Mouse (Mus musculus) heart, postnatal 25 days (tissue): ENCODE data around the gene Grid1. TPM values are rescaled to one million over a fixed set of nuclear protein-coding genes. Genes with fewer than 3 reads are reported as not detected.

ENCODE experiments used
- DNase-seq: peaks from one replicate; pipeline ENCODE4 v3.0.0; 2022; ENCODE audit warnings: low spot score
- intact Hi-C: fragments of 180-260 bp; cut with DNase I; formaldehyde crosslinking; loops from one replicate; pipeline ENCODE4 v1.15.1; 2025
- total RNA-seq, 2 experiments: library from RNA; stranded (reverse); gene quantifications; 2 replicates each; pipeline ENCODE4 v1.2.3; 2021

The Grid1 gene
- total RNA-seq, 2 experiments from 2014 or later: not detected

GRCm38 (mm10) chr14:35157069-35157655, 337.3 kb downstream of the Grid1 start:
- intact Hi-C loops: no loop called here
- DNase-seq: no peak

GRCm38 (mm10) chr14:35159296-35159695, 339.4 kb downstream of the Grid1 start:
- intact Hi-C loops: no loop called here
- no peak for DNase-seq

- DNase-seq: no peak
- intact Hi-C loops: no loop called here
Measured at GRCm38 (mm10) chr14:35167451-35167850, 347.5 kb downstream of the Grid1 start.

- intact Hi-C loops: no loop called here
- DNase-seq: no peak
Measured at GRCm38 (mm10) chr14:35173861-35174260, 354.0 kb downstream of the Grid1 start.

- intact Hi-C loops: no loop called here
Measured at GRCm38 (mm10) chr14:35176021-35176420, 356.1 kb downstream of the Grid1 start.

GRCm38 (mm10) chr14:35179076-35179475, 359.2 kb downstream of the Grid1 start:
- intact Hi-C loops: no loop called here
- no peak for DNase-seq

More at GRCm38 (mm10) chr14:35176021-35176420, 356.1 kb downstream of the Grid1 start:
- DNase-seq: no peak

- intact Hi-C loops: no loop called here
- no peak for DNase-seq
Measured at GRCm38 (mm10) chr14:35185399-35185798, 365.5 kb downstream of the Grid1 start.

- intact Hi-C loops: no loop called here
- DNase-seq: no peak
Measured at GRCm38 (mm10) chr14:35192256-35192655, 372.3 kb downstream of the Grid1 start.

GRCm38 (mm10) chr14:35197371-35197770, 377.5 kb downstream of the Grid1 start:
- intact Hi-C loops: no loop called here
- DNase-seq: no peak

GRCm38 (mm10) chr14:35198447-35198846, 378.5 kb downstream of the Grid1 start:
- no peak for DNase-seq
- intact Hi-C loops: no loop called here

GRCm38 (mm10) chr14:35198899-35199298, 379.0 kb downstream of the Grid1 start:
- intact Hi-C loops: no loop called here
- DNase-seq: no peak

GRCm38 (mm10) chr14:35209444-35209843, 389.5 kb downstream of the Grid1 start:
- DNase-seq: no peak
- intact Hi-C loops: no loop called here

- no peak for DNase-seq
- intact Hi-C loops: no loop called here
Measured at GRCm38 (mm10) chr14:35219021-35219420, 399.1 kb downstream of the Grid1 start.

- intact Hi-C loops: no loop called here
- no peak for DNase-seq
Measured at GRCm38 (mm10) chr14:35222196-35222595, 402.3 kb downstream of the Grid1 start.

GRCm38 (mm10) chr14:35227581-35227980, 407.7 kb downstream of the Grid1 start:
- intact Hi-C loops: no loop called here
- DNase-seq: no peak

GRCm38 (mm10) chr14:35231384-35231783, 411.5 kb downstream of the Grid1 start:
- no peak for DNase-seq
- intact Hi-C loops: no loop called here

GRCm38 (mm10) chr14:35242882-35243281, 423.0 kb downstream of the Grid1 start:
- intact Hi-C loops: no loop called here
- DNase-seq: no peak

- DNase-seq: no peak
- intact Hi-C loops: no loop called here
Measured at GRCm38 (mm10) chr14:35244776-35245548, 425.1 kb downstream of the Grid1 start.

GRCm38 (mm10) chr14:35250412-35250811, 430.5 kb downstream of the Grid1 start:
- intact Hi-C loops: no loop called here
- no peak for DNase-seq

- no peak for DNase-seq
- intact Hi-C loops: no loop called here
Measured at GRCm38 (mm10) chr14:35254477-35254876, 434.6 kb downstream of the Grid1 start.

- DNase-seq: no peak
- intact Hi-C loops: no loop called here
Measured at GRCm38 (mm10) chr14:35270260-35270659, 450.4 kb downstream of the Grid1 start.

GRCm38 (mm10) chr14:35309201-35309600, 489.3 kb downstream of the Grid1 start:
- DNase-seq: no peak
- intact Hi-C loops: no loop called here
